Mouse (Mus musculus): ENCODE measurements around the gene Gpx2.

DNA sequence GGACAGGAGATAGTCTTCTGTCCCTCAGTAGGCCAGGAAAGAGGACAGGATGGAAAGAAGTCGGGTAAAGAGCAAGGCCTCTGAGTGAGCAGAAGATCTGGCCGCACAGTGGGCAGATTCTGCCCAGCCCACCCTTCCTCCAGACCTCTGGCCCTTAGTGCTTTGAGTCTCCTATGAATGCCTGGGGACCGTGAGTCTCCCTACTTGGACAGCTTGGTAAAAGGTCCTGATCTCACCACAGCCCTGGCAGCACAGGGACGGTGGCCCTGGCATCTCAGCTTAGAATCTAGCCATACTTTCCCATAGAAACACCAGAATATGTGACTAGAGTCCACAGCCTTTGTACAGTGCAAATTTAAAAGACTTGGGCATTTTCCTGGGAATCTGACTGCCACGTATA is 15.4 kb downstream of the Gpx2 start:
- TF ChIP-seq CTCF (IDR thresholded peaks at IDR 0.05; ENCODE audit: low read depth) (no peak), EP300 (IDR thresholded peaks at IDR 0.05; ENCODE audit: low read depth) (no peak)

Measured in liver, postnatal 0 days (tissue).